Mouse (Mus musculus) E14TG2a.4 (cell line): ENCODE measurements around the gene Snx20.

Experiments
- CTCF ChIP-seq: conservative IDR thresholded peaks from 2 replicates; pipeline ENCODE4 v1.5.1; 2014; ENCODE audit warnings: low read length
- NANOG ChIP-seq: IDR thresholded peaks from 2 replicates; pipeline ENCODE4 v1.6.1; 2014; ENCODE audit warnings: borderline replicate concordance, low read length, mixed read lengths
- POU5F1 ChIP-seq: IDR thresholded peaks from 2 replicates; pipeline ENCODE4 v1.6.1; 2014; ENCODE audit warnings: low read length, borderline replicate concordance

DNA sequence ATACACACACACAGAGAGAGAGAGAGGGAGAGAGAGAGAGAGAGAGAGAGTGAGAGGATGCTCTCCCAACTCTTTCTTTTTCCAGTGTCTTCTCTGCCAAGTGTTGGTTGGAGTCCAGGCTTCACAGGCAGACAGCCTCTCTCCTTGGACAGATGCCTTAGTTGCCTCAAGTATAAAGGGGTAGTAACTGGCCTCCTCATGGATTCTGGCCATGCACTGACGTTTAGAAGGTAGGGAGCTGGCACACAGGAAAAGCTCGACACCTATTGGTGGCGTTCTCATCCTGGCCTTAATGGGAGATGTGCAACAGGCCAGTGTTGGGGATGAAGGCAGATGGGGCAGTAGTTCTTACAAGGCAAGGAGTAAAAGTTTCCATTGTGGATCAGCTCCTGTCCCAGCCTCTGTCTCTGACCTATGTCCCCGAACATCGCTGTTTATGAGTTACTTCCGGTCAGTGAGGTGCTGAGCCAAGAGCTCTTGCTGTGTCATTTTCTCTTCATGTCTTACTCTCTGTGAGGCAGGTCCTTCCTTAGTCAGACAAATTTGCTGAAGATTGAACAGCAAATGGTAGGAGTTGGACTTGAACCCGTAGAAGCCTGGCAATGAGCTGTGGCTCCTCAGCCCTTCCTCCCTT is 47.8 kb upstream of the Snx20 start:
- TF ChIP-seq CTCF (no peak), POU5F1 (no peak), NANOG (no peak)
